Mouse (Mus musculus) limb, embryonic 12.5 days (tissue): ENCODE results near the gene 1700001C19Rik. TPM values are rescaled to one million over a fixed set of nuclear protein-coding genes. Genes with fewer than 3 reads are reported as not detected.

ENCODE experiments used
- ATAC-seq: fragments of 200-750 bp; cut with Nextera tagmentation; 2 replicates; pipeline ENCODE4 v1.8.0; 2017; ENCODE audit warnings: low read depth, moderate TSS enrichment; ENCODE audit not compliant: insufficient number of reproducible peaks, insufficient read depth, low FRiP score, low TSS enrichment
- H3K27ac ChIP-seq: fragments of 300-500 bp; sonication (generic); 2 replicates; pipeline ENCODE4 v1.5.1; 2016; ENCODE audit warnings: mild to moderate bottlenecking, moderate library complexity
- H3K27me3 ChIP-seq: fragments of 300-500 bp; sonication (generic); 2 replicates; pipeline ENCODE4 v1.6.1; 2016; ENCODE audit warnings: mild to moderate bottlenecking, moderate library complexity
- H3K36me3 ChIP-seq: fragments of 300-500 bp; sonication (generic); 2 replicates; pipeline ENCODE4 v1.6.1; 2016; ENCODE audit warnings: mild to moderate bottlenecking, moderate library complexity
- H3K4me1 ChIP-seq: fragments of 300-500 bp; sonication (generic); replicated peaks from 2 replicates; pipeline ENCODE4 v1.6.1; 2016
- H3K4me2 ChIP-seq: fragments of 300-500 bp; sonication (generic); 2 replicates; pipeline ENCODE4 v1.6.1; 2016; ENCODE audit warnings: mild to moderate bottlenecking, moderate library complexity
- H3K4me3 ChIP-seq: fragments of 300-500 bp; sonication (generic); replicated peaks from 2 replicates; pipeline ENCODE4 v1.5.1; 2016; ENCODE audit warnings: mild to moderate bottlenecking
- H3K9ac ChIP-seq: fragments of 300-500 bp; sonication (generic); replicated peaks from 2 replicates; pipeline ENCODE4 v1.6.1; 2016; ENCODE audit warnings: mild to moderate bottlenecking, moderate library complexity
- H3K9me3 ChIP-seq: fragments of 300-500 bp; sonication (generic); 2 replicates; pipeline ENCODE4 v1.6.1; 2016; ENCODE audit warnings: mild to moderate bottlenecking, moderate library complexity
- WGBS: fragments of 180-500 bp; shearing (Covaris S2); methylation state at CpG from one replicate; pipeline ENCODE4 v1.1.7; 2016; 5-methylcytosine and 5-hydroxymethylcytosine counted together
- polyA plus RNA-seq: library from polyadenylated mRNA; unstranded; fragments of >200 nt; fragmentation: Nextera tagmentation; extraction: Ambion mirVana; gene quantifications from 2 replicates; pipeline ENCODE4 v1.2.1, GENCODE M21; 2016

Gene 1700001C19Rik
- polyA plus RNA-seq, 1 experiment from 2014 or later, result 0.20 TPM

DNA sequence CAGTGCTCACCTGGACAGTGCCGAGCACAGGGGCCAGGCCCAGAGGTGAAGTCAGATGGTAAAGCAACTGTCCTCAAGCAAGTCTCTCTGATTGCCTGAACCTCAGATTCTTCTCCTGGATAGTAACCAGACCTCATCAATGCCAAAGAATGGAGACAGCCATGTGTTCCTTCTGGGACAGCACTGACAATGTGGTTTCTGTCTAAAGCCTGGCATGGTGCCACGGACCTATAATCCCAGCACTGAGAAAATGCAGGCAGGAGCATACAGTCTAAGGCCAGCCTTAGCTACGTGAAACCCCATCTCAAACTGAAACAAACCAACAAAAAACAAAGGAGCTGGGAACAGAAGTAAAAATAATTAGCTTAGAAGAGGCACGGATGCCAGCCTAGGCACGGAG is 33.5 kb upstream of the 1700001C19Rik start:
- peaks cover 69% of the 10 kb centered on the region for H3K27me3 ChIP-seq
- H3K9me3 ChIP-seq, result no peaks in the 10 kb centered on the region
- WGBS, result 82% methylated on average over 5 of the region's 5 CpGs
- no peak overlapping the region for H3K4me3 ChIP-seq
- no peak for ATAC-seq
- no peak overlapping the region for H3K27ac ChIP-seq
- H3K9ac ChIP-seq, result no peak overlapping the region
- peaks cover 29% of the 10 kb centered on the region for H3K4me1 ChIP-seq
- H3K4me2 ChIP-seq, result no peak overlapping the region
- H3K36me3 ChIP-seq, result no peaks in the 10 kb centered on the region

DNA sequence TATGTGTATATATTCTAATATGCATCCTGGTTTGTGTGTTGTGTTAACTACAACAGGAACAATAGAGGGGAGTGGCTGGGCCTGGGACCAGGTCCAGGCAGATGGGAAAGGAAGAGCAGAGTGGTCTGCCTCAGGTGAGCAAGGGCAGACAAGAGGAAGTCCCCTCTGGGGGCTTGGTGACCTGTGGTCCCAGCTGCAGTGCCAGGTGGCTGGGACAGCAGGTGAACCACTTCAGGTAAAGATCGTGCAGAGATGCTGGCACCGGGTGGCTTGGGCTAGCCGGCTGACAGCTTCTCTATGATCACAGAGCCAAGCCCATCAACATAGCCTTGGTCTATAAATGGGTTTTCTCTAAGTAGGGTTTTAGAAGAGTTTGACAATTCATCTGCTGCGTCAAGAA is 32.9 kb upstream of the 1700001C19Rik start:
- WGBS, result 95% methylated on average over 4 of the region's 4 CpGs
- H3K4me1 ChIP-seq, result peaks cover 33% of the 10 kb centered on the region
- no peaks in the 10 kb centered on the region for H3K36me3 ChIP-seq
- no peak overlapping the region for H3K9ac ChIP-seq
- H3K27ac ChIP-seq, result no peak overlapping the region
- H3K4me3 ChIP-seq, result no peak overlapping the region
- peaks cover 75% of the 10 kb centered on the region for H3K27me3 ChIP-seq
- no peaks in the 10 kb centered on the region for H3K9me3 ChIP-seq
- H3K4me2 ChIP-seq, result no peak overlapping the region
- no peak for ATAC-seq

GRCm38 (mm10) chr17:47469642-47470041 is 32.5 kb upstream of the 1700001C19Rik start:
- ATAC-seq, result no peak

GRCm38 (mm10) chr17:47468466-47468865 is 31.3 kb upstream of the 1700001C19Rik start:
- no peak overlapping the region for H3K27ac ChIP-seq
- no peak overlapping the region; the same call in 1 of the 2 replicates for H3K9ac ChIP-seq
- peaks cover 33% of the 10 kb centered on the region for H3K4me1 ChIP-seq
- peak overlapping the region; percentile 29 for H3K4me3 ChIP-seq
- H3K4me2 ChIP-seq, result peak overlapping the region; percentile 45
- H3K36me3 ChIP-seq, result no peaks in the 10 kb centered on the region
- no peak for ATAC-seq
- WGBS, result 6% methylated on average over 34 of the region's 34 CpGs
- peaks cover 86% of the 10 kb centered on the region for H3K27me3 ChIP-seq
- no peaks in the 10 kb centered on the region for H3K9me3 ChIP-seq

More at GRCm38 (mm10) chr17:47469642-47470041, 32.5 kb upstream of the 1700001C19Rik start:
- Histone ChIP-seq H3K4me3 (no peak overlapping the region), H3K4me1 (peaks cover 33% of the 10 kb centered on the region), H3K4me2 (no peak overlapping the region), H3K27me3 (peaks cover 79% of the 10 kb centered on the region), H3K9ac (no peak overlapping the region), H3K9me3 (no peaks in the 10 kb centered on the region), H3K27ac (no peak overlapping the region), H3K36me3 (no peaks in the 10 kb centered on the region)
- WGBS, result 86% methylated on average over 4 of the region's 4 CpGs

DNA sequence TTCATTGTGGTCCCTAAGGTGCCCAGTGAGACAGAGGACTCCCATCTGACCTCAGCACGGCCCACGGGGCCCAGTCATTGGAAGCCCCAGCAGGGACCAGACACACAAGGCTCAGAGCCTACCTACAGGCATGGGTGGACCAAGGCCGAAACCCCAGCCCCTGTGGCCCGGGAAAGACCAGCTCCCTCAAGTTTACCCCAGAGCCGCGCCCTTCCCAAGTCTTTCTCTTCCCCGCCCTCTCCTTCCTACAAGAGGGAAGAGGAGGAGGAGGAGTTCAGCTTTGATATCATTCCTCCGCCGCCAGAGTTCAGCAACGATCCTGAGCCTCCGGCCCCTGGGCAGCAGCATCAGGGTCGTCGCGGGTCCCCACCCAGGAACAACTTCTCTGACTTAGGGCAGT is 30.9 kb upstream of the 1700001C19Rik start:
- Histone ChIP-seq H3K9ac (no peak overlapping the region; the same call in 1 of the 2 replicates), H3K4me3 (peak overlapping the region; percentile 29), H3K36me3 (no peaks in the 10 kb centered on the region), H3K27ac (no peak overlapping the region), H3K4me2 (peak overlapping the region; percentile 45), H3K4me1 (peaks cover 33% of the 10 kb centered on the region), H3K9me3 (no peaks in the 10 kb centered on the region), H3K27me3 (peaks cover 83% of the 10 kb centered on the region)
- no peak for ATAC-seq
- 12% methylated on average over 14 of the region's 14 CpGs for WGBS

- ATAC-seq, result no peak
- Histone ChIP-seq H3K27me3 (peaks cover 82% of the 10 kb centered on the region), H3K4me1 (peaks cover 31% of the 10 kb centered on the region), H3K27ac (no peak overlapping the region), H3K4me3 (no peak overlapping the region; the same call in 1 of the 2 replicates), H3K36me3 (no peaks in the 10 kb centered on the region), H3K9ac (no peak overlapping the region), H3K4me2 (no peak overlapping the region), H3K9me3 (no peaks in the 10 kb centered on the region)
- 60% methylated on average over 11 of the region's 11 CpGs for WGBS
Measured at GRCm38 (mm10) chr17:47467659-47468058, 30.5 kb upstream of the 1700001C19Rik start.

GRCm38 (mm10) chr17:47466284-47466683 is 29.1 kb upstream of the 1700001C19Rik start:
- ATAC-seq, result no peak
- Histone ChIP-seq H3K36me3 (no peaks in the 10 kb centered on the region), H3K9ac (no peak overlapping the region), H3K27me3 (peaks cover 76% of the 10 kb centered on the region), H3K4me2 (0 out of 2 replicates have a peak overlapping the region, but pooled peaks have one; percentile 6), H3K4me1 (peaks cover 28% of the 10 kb centered on the region), H3K9me3 (no peaks in the 10 kb centered on the region), H3K4me3 (no peak overlapping the region), H3K27ac (no peak overlapping the region)
- 28% methylated on average over 9 of the region's 9 CpGs for WGBS

GRCm38 (mm10) chr17:47465016-47465415 is 27.8 kb upstream of the 1700001C19Rik start:
- H3K27ac ChIP-seq, result no peak overlapping the region
- H3K4me3 ChIP-seq, result no peak overlapping the region
- H3K27me3 ChIP-seq, result peaks cover 65% of the 10 kb centered on the region
- ATAC-seq, result no peak
- no peaks in the 10 kb centered on the region for H3K36me3 ChIP-seq
- peaks cover 21% of the 10 kb centered on the region for H3K4me1 ChIP-seq
- H3K9ac ChIP-seq, result no peak overlapping the region
- H3K9me3 ChIP-seq, result no peaks in the 10 kb centered on the region
- no peak overlapping the region for H3K4me2 ChIP-seq
- WGBS, result 88% methylated on average over 11 of the region's 11 CpGs

GRCm38 (mm10) chr17:47464248-47464965 is 27.2 kb upstream of the 1700001C19Rik start:
- 49% methylated on average over 12 of the region's 12 CpGs for WGBS
- H3K36me3 ChIP-seq, result no peaks in the 10 kb centered on the region
- H3K4me1 ChIP-seq, result peaks cover 21% of the 10 kb centered on the region
- H3K27ac ChIP-seq, result no peak overlapping the region
- H3K27me3 ChIP-seq, result peaks cover 59% of the 10 kb centered on the region
- no peak overlapping the region for H3K4me3 ChIP-seq
- no peaks in the 10 kb centered on the region for H3K9me3 ChIP-seq
- no peak for ATAC-seq
- no peak overlapping the region for H3K4me2 ChIP-seq
- no peak overlapping the region for H3K9ac ChIP-seq

DNA sequence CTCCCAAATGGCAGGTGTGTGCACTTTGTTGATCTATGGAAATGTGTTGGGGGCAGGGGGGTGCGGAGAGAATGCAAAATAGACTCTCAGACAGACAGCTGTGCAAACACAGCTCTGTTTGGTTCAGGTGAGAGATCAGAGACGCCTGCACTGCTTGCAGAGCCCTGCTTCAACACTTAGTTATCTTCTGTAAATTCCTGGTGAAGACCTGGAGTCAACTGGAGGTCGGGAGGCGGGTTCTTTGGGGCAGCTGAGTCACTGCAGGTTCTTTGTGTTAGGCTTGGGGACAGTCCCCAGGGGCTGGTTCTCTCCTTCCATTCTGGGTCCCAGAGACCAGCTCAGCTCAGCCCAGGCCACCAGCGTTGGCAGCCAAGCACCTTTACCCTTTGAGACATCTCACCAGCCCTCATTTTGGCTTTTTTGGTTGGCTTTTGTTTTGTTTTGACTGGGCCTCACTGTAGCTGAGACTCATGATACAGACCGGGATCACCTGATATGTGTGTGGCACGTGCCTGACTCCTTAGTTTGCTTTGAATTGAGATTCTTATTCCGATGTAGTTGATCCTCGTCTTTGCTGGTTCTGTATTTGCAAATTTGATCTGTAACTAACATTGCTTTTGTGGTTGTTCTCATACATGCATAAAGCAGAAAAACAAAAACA is 25.7 kb upstream of the 1700001C19Rik start:
- Histone ChIP-seq H3K4me3 (no peak overlapping the region), H3K4me1 (peaks cover 13% of the 10 kb centered on the region), H3K9me3 (no peaks in the 10 kb centered on the region), H3K27ac (no peak overlapping the region), H3K27me3 (peaks cover 43% of the 10 kb centered on the region), H3K36me3 (no peaks in the 10 kb centered on the region), H3K4me2 (no peak overlapping the region), H3K9ac (no peak overlapping the region)
- no peak for ATAC-seq
- WGBS, result 53% methylated on average over 9 of the region's 9 CpGs

GRCm38 (mm10) chr17:47462209-47462608 is 25.0 kb upstream of the 1700001C19Rik start:
- Histone ChIP-seq H3K36me3 (no peaks in the 10 kb centered on the region), H3K4me1 (peaks cover 12% of the 10 kb centered on the region), H3K27me3 (peaks cover 37% of the 10 kb centered on the region), H3K27ac (no peak overlapping the region), H3K4me2 (no peak overlapping the region), H3K4me3 (no peak overlapping the region), H3K9ac (no peak overlapping the region), H3K9me3 (no peaks in the 10 kb centered on the region)
- ATAC-seq, result no peak
- WGBS, result 86% methylated on average over 7 of the region's 7 CpGs
